Mouse (Mus musculus) frontal cortex, postnatal 36 days (tissue): Measurements from ENCODE around the gene Tex52.

Source experiments
- DNase-seq, 2 experiments: peaks; one replicate each; pipeline ENCODE4 v3.0.0; 2022; ENCODE audit warnings: low spot score in 2 of 2

Tex52 gene

GRCm38 (mm10) chr6:128375192-128375591 lies at the start of gene Tex52, which contains the start of gene Gm44596:
Gene Tex52 (plus strand): TSS chr6:128375456.
Gene Gm44596 (plus strand): TSS chr6:128375503.
- DNase-seq = peak in 1 of 2 experiments; percentile 34

- DNase-seq = peak; percentile 66 to 79
Observed at GRCm38 (mm10) chr6:128334397-128335124, 40.7 kb upstream of the Tex52 start.

GRCm38 (mm10) chr6:128337467-128337866 lies 37.8 kb upstream of the Tex52 start:
- no peak for DNase-seq

- no peak for DNase-seq
Observed at GRCm38 (mm10) chr6:128338876-128339275, 36.4 kb upstream of the Tex52 start.

GRCm38 (mm10) chr6:128341956-128342723 lies 33.1 kb upstream of the Tex52 start:
- no peak for DNase-seq

GRCm38 (mm10) chr6:128345623-128346022 lies 29.6 kb upstream of the Tex52 start:
- DNase-seq = no peak

GRCm38 (mm10) chr6:128346782-128347181 lies 28.5 kb upstream of the Tex52 start:
- DNase-seq = no peak

- no peak for DNase-seq
Observed at GRCm38 (mm10) chr6:128349711-128350110, 25.5 kb upstream of the Tex52 start.

GRCm38 (mm10) chr6:128354140-128354539 lies 21.1 kb upstream of the Tex52 start:
- DNase-seq = no peak

GRCm38 (mm10) chr6:128355201-128355681 lies 20.0 kb upstream of the Tex52 start:
- DNase-seq = peak; percentile 63 to 65

GRCm38 (mm10) chr6:128355726-128356416 lies 19.4 kb upstream of the Tex52 start, which contains the start of gene Tulp3:
Gene Tulp3 (minus strand): TSS chr6:128355851.
- peak; percentile 96 to 97 for DNase-seq

GRCm38 (mm10) chr6:128358999-128359398 lies 16.3 kb upstream of the Tex52 start:
- DNase-seq = peak; percentile 77 to 80

GRCm38 (mm10) chr6:128361901-128362300 lies 13.4 kb upstream of the Tex52 start:
- no peak for DNase-seq

- DNase-seq = peak; percentile 70 to 77
Observed at GRCm38 (mm10) chr6:128362381-128363006, 12.8 kb upstream of the Tex52 start, which contains the start of the genes Rhno1 and Foxm1. Gene Rhno1 (minus strand): TSS chr6:128362911. Gene Foxm1 (plus strand): TSS chr6:128362967.

- DNase-seq = no peak
Observed at GRCm38 (mm10) chr6:128363007-128363825, 12.0 kb upstream of the Tex52 start.

- no peak for DNase-seq
Observed at GRCm38 (mm10) chr6:128364721-128365120, 10.5 kb upstream of the Tex52 start.

GRCm38 (mm10) chr6:128366466-128366865 lies 8.8 kb upstream of the Tex52 start:
- no peak for DNase-seq

- no peak for DNase-seq
Observed at GRCm38 (mm10) chr6:128370040-128370439, 5.2 kb upstream of the Tex52 start.

GRCm38 (mm10) chr6:128376371-128377085 lies 1.3 kb downstream of the Tex52 start:
- DNase-seq = no peak

- DNase-seq = no peak
Observed at GRCm38 (mm10) chr6:128379636-128380035, 4.4 kb downstream of the Tex52 start.
